Mouse (Mus musculus) mouse embryonic stem cell (cell line): ENCODE data around the gene Vps37c.

Source experiments
- in situ Hi-C, 2 experiments: fragments of 300-500 bp; cut with MboI; formaldehyde crosslinking; loops; 1 replicate in 1 of 2; 3 replicates in 1 of 2; pipeline ENCODE4 v1.14.3; 2019 to 2020; ENCODE audit warnings: low sequenced_read_pairs in 2 of 2, low pct_unique_long_range_greater_than_20kb in 1 of 2, mixed read lengths in 1 of 2; ENCODE audit not compliant: unreplicated experiment in 1 of 2

Vps37c gene

GRCm38 (mm10) chr19:10709360-10710087, 21.0 kb downstream of the Vps37c start:
- in situ Hi-C loops: loop anchor here in 1 of 2 experiments (10.0 kb wide), 1 partner anchor 245 kb away; no protein-coding TSS in a partner anchor

- in situ Hi-C loops: loop anchor here in 1 of 2 experiments (10.0 kb wide), 1 partner anchor 245 kb away; no protein-coding TSS in a partner anchor
These were observed 21.6 kb downstream of the Vps37c start for GRCm38 (mm10) chr19:10710088-10710511.

- in situ Hi-C loops: loop anchor here in 1 of 2 experiments (10.0 kb wide), 1 partner anchor 244 kb away; no protein-coding TSS in a partner anchor
These were observed 22.2 kb downstream of the Vps37c start for GRCm38 (mm10) chr19:10710751-10711150.

GRCm38 (mm10) chr19:10712194-10712593, 23.7 kb downstream of the Vps37c start:
- in situ Hi-C loops: loop anchor here in 1 of 2 experiments (10.0 kb wide), 1 partner anchor 243 kb away; no protein-coding TSS in a partner anchor

GRCm38 (mm10) chr19:10712646-10713045, 24.1 kb downstream of the Vps37c start:
- in situ Hi-C loops: loop anchor here in 1 of 2 experiments (10.0 kb wide), 1 partner anchor 242 kb away; no protein-coding TSS in a partner anchor

- in situ Hi-C loops: loop anchor here in 1 of 2 experiments (10.0 kb wide), 1 partner anchor 241 kb away; no protein-coding TSS in a partner anchor
These were observed 25.0 kb downstream of the Vps37c start for GRCm38 (mm10) chr19:10713551-10713950.

- in situ Hi-C loops: loop anchor here in 1 of 2 experiments (10.0 kb wide), 1 partner anchor 241 kb away; no protein-coding TSS in a partner anchor
These were observed 25.6 kb downstream of the Vps37c start for GRCm38 (mm10) chr19:10714168-10714567.

- in situ Hi-C loops: loop anchor here in 1 of 2 experiments (10.0 kb wide), 1 partner anchor 240 kb away; no protein-coding TSS in a partner anchor
These were observed 26.3 kb downstream of the Vps37c start for GRCm38 (mm10) chr19:10714682-10715475.

- in situ Hi-C loops: loop anchor here in 1 of 2 experiments (10.0 kb wide), 1 partner anchor 239 kb away; no protein-coding TSS in a partner anchor
These were observed 26.9 kb downstream of the Vps37c start for GRCm38 (mm10) chr19:10715476-10715875.

- in situ Hi-C loops: loop anchor here in 1 of 2 experiments (10.0 kb wide), 1 partner anchor 236 kb away; no protein-coding TSS in a partner anchor
These were observed 29.8 kb downstream of the Vps37c start for GRCm38 (mm10) chr19:10718251-10718775.

GRCm38 (mm10) chr19:10719751-10720150, 31.2 kb downstream of the Vps37c start:
- in situ Hi-C loops: loop anchor here in 1 of 2 experiments (10.0 kb wide), 1 partner anchor 235 kb away; no protein-coding TSS in a partner anchor

GRCm38 (mm10) chr19:10720524-10720923, 32.0 kb downstream of the Vps37c start:
- in situ Hi-C loops: no loop called here

- in situ Hi-C loops: no loop called here
These were observed 32.5 kb downstream of the Vps37c start for GRCm38 (mm10) chr19:10721064-10721463.

- in situ Hi-C loops: no loop called here
These were observed 34.5 kb downstream of the Vps37c start for GRCm38 (mm10) chr19:10723084-10723483.

GRCm38 (mm10) chr19:10723649-10724048, 35.1 kb downstream of the Vps37c start:
- in situ Hi-C loops: no loop called here

- in situ Hi-C loops: no loop called here
These were observed 36.3 kb downstream of the Vps37c start for GRCm38 (mm10) chr19:10724629-10725363.

GRCm38 (mm10) chr19:10729889-10730288, 41.4 kb downstream of the Vps37c start:
- in situ Hi-C loops: no loop called here

GRCm38 (mm10) chr19:10730469-10730868, 41.9 kb downstream of the Vps37c start:
- in situ Hi-C loops: no loop called here
